Mouse (Mus musculus) liver, adult 2 months (tissue): ENCODE measurements around the gene Gpr142.

ENCODE experiments used
- CTCF ChIP-seq: fragments of 200-500 bp; IDR thresholded peaks from 2 replicates; pipeline ENCODE4 v1.5.1; 2011; ENCODE audit warnings: low read depth, low read length, control low read depth
- POLR2A ChIP-seq: fragments of 200-500 bp; IDR thresholded peaks from 2 replicates; pipeline ENCODE4 v1.6.1; 2011; ENCODE audit warnings: low read length, control low read depth; ENCODE audit not compliant: insufficient read depth; ENCODE audit errors: extremely low read depth

DNA sequence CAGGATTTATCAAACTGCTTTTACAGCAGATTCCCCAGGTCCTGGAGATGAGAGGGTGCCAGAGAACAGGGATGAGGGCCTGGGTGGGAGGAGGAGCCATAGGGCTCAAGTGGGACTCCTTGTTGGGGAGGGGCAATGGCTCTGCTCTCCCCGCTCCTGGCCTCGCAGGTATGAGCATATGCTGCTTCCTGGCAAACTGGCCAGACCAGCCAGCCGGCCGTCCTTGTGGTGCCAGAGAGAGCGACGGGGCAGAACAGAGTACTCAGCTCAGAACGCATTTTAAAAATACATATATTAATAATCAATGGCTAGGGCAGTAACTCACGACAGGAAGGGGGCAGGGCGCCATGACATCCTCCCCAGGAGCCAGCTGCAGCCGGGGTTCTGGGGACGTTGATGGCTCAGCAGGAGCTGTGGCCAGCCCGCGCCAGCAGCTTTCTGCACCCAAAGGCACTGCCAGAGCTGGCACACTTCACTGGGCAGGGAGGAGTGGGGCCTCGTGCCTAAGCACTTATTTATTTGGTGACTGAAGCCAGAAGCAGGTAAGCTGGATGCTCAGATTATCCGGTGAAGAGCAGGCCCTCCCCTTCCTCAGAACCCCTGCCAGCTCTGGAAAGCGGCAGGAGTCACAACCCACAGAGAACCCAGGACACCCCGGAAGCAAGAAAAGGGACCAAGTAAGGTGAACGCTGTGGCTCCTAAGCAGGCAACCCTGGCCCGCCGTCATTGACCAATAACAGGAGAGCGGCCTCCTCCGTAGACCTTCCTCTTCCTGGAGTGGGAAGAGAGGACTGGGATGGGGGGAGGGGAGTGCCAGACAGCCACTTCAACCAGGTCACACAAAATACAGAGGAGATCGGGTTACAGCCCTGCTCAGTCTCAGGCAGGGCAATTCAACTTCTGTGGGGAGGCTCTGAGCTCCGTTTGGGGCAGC, 31.0 kb downstream of the Gpr142 start:
- TF ChIP-seq POLR2A (no peak), CTCF (no peak)
